Mouse (Mus musculus) brown adipose tissue, adult 24 weeks (tissue): Measurements from ENCODE around the gene Polr1e. TPM values are rescaled to one million over a fixed set of nuclear protein-coding genes. Genes with fewer than 3 reads are reported as not detected.

Experiments
- H3K27ac ChIP-seq: fragments of 200-500 bp; replicated peaks from 2 replicates; pipeline ENCODE4 v1.5.1; 2012; ENCODE audit warnings: low read depth, mild to moderate bottlenecking, low read length
- H3K4me1 ChIP-seq: fragments of 200-500 bp; 2 replicates; pipeline ENCODE4 v1.6.1; 2012; ENCODE audit warnings: low read length, mixed read lengths; ENCODE audit not compliant: control insufficient read depth, insufficient read depth, insufficient read length
- H3K4me3 ChIP-seq: fragments of 200-500 bp; 2 replicates; pipeline ENCODE4 v1.5.1; 2012; ENCODE audit warnings: low read depth, mild to moderate bottlenecking, low read length, moderate library complexity; ENCODE audit not compliant: insufficient read depth
- polyA plus RNA-seq: library from polyadenylated mRNA; stranded (reverse); fragments of >200 nt; gene quantifications from 2 replicates; pipeline ENCODE4 v1.2.4, GENCODE M21; 2012; ENCODE audit not compliant: missing spikeins, insufficient read depth, insufficient read length

The Polr1e gene
- 8.6 and 10.1 TPM in 2 replicates for polyA plus RNA-seq

DNA sequence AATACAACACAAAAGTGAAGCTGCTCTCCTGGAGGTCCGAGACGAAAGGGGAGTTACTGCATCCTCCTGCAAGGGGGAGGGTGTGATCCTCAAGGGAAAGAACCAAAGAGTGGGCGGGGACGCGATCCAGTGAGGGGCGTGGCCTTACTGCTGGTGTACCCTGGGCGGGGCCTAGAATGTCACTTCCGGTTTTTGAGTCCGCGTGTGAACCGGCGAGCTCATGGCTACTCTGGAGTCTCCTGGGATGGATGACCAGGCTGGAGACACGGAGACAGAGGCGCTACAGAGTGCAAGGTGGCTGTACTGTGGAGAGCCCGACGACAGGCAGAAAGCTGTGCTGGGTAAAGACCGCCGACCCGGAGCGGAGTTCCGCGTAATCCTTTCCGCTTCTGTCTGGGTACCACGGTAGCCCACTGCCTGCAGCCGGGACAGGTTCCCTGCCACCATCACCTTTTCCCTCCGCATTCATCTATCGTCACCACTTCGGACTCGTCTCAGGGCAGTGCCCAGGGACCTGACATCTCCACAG, at the start of gene Polr1e:
TSS of gene Polr1e (plus strand) at position 132 of the 529 bp plus-strand sequence.
- Histone ChIP-seq H3K27ac (no peak within 1 kb of the TSS; the same call in 1 of the 2 replicates), H3K4me1 (peaks cover 2% of the 10 kb centered on the region; the same call in 1 of the 2 replicates)

DNA sequence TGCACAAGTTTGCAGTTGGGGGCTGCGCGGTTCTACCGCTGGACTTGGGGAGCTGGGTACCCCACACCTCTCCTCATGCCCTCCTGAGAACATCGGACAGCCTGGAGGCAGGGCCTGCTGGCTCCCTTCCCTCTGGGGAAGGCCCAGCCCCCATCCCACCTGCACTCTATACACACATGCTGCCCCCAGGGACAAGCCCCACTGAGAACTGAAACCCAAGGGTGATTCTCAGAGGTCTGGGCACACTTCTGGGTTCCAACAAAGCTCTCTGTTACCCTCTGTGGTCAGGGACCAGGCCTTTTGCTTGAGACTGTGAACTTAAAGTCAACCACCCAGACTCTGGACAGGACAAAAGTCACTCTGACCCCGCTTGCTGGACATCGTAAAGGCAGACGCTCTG, 48.3 kb upstream of the Polr1e start:
- Histone ChIP-seq H3K4me3 (no peak overlapping the region), H3K27ac (no peak overlapping the region), H3K4me1 (no peaks in the 10 kb centered on the region)

More for the DNA sequence above, at the start of gene Polr1e:
- peak within 1 kb of the TSS; percentile 91 for H3K4me3 ChIP-seq

DNA sequence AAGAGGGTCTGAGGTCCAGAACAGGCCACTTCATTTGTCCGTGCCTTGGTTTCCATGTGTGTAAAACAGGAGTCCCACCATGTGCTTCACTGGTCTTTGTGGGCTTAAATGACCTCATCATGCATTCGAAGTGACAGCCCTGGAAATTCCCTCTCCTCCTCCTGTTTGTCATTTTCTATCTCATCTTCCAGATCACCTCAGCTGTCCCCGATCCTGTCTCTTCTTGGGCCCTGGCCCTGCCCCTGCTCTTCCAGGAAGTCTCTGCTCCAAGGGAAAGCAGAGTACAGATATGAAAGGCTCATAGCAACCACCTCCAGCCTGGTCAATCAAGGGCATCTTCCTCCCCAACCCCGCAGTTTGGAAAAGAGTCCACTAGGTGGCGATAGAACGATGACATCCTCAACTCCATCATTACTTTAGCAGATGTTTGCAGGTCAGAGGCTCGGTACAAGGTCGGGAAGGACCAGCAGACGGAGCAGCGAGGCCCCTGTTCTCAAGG, 47.7 kb upstream of the Polr1e start:
- no peak overlapping the region for H3K4me3 ChIP-seq
- H3K4me1 ChIP-seq = no peaks in the 10 kb centered on the region
- H3K27ac ChIP-seq = no peak overlapping the region

DNA sequence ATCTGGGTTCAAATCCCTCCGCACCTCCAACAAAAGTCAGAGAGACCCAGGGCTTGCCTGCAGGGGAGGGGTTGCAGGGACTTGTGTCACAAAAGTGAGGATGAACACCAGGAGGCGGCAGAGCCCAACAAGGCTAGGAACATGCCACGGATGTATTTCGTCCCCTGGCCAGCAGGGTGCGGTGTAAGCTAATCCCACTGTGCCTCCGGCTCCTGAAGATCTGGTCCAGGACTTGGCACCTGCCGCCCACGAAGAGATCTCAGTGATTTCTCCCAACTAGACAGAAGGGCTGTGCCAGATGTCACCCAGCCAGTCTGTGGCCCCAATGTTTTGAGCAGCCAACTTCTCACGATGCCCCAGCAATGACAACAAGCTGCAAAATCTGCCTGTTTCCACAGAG, 44.9 kb upstream of the Polr1e start:
- no peak overlapping the region for H3K27ac ChIP-seq
- H3K4me1 ChIP-seq = no peaks in the 10 kb centered on the region
- H3K4me3 ChIP-seq = no peak overlapping the region; the same call in 1 of the 2 replicates

DNA sequence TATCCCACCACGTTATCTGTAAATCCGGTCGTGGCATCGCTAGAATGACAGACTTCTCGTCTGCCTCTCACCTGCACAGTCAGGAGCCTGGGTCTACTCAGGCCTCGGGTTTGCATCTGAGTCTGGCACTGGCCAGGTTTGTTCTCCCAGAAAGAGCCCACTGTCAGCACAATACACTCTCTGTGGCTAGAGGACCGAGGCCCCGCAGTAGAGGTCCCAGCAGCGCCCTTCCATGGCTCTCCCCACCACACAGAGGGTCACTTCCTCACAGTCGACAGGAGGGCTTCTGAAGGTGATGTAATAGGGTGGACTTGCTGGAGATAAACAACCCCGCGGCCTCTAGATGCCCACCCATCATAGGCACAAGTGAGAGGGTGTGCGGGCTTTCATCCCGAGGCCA, 44.5 kb upstream of the Polr1e start:
- Histone ChIP-seq H3K4me3 (no peak overlapping the region; the same call in 1 of the 2 replicates), H3K27ac (no peak overlapping the region), H3K4me1 (no peaks in the 10 kb centered on the region)

DNA sequence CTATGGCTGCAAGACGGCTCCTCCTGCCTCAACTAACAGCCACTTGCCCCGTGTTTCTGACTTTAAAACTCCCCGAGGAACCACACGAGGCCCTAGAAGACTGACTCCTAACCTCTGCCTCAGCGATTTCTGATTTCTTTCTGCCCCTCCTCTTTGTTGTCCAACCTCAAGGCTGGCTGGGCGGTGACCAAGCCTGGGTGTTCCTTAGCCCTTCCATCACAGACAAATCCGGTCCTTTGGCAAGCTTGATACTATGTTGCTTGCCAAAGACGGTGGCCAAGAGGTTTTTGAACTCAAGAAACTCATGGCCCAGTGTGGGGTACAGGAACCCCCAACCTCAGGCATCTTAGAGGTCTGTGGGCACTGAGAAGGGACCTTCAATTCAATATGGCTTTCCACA, 44.1 kb upstream of the Polr1e start:
- Histone ChIP-seq H3K4me3 (no peak overlapping the region), H3K4me1 (no peaks in the 10 kb centered on the region), H3K27ac (no peak overlapping the region)

DNA sequence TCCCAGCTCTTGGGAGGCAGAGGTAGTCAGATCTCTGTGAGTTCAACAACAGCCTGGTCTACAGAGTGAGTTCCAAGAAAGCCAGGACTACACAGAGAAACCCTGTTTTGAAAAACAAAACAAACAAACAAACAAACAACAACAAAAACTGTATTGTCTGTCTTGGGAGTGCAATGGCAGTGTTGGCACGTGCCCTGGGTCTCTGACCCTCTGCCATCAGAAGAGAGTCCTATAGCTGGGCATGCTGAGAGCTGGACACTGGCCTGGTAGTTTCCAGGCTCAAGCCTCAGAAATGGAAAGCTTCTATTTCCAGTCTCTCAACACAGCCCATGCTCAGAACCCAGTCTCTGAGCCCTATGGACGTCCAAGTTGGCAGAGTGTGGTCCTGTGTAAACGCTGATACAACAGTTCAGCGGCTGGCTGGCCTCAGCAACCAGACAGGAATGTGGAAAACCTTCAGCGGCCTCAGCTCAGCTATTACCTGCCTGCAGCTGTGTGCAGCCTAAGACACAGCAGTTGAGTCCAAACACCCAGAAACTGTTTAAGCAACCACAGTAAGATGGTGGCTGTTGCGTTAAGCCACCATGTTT, 42.3 kb upstream of the Polr1e start:
- H3K27ac ChIP-seq = no peak overlapping the region
- H3K4me1 ChIP-seq = peaks cover 6% of the 10 kb centered on the region; the same call in 1 of the 2 replicates
- H3K4me3 ChIP-seq = no peak overlapping the region

DNA sequence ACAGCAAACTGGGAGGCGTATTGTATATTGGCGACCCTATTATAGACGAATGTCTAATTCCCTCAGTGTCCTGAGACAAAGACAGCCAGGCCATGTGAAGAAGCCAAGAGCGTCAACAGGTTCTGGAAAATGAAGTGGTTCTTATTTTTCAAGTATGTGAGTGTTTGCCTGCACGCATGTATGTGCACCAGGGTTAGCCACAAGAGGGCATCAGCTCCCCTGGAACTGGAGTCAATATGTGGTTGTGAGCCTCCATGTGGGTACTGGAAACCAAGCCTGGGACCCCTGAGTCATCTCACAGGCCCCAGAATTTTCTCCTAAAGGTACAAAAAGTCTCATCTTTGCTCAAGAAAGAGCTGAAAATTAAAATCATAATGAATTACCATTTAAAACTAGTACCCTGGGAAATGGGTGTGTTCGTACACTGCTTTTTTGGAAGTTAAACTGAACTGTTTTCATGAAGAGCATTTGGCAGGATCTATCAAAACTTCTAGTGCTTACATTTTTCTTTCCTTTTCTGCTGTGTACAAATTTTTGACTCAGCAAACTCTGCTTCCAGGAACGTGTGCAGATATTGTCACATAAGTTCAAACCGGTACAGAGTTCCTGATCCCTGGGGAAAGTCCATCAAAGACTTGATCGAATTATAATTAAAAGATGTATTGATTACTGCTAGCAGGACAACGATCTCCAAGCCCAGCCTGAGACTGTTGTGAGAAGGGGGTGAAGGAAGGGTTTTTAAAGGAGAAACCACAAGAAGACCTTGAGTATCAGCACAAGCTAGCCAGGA, 41.3 kb upstream of the Polr1e start:
- no peak overlapping the region for H3K27ac ChIP-seq
- peaks cover 6% of the 10 kb centered on the region; the same call in 1 of the 2 replicates for H3K4me1 ChIP-seq
- no peak overlapping the region for H3K4me3 ChIP-seq

DNA sequence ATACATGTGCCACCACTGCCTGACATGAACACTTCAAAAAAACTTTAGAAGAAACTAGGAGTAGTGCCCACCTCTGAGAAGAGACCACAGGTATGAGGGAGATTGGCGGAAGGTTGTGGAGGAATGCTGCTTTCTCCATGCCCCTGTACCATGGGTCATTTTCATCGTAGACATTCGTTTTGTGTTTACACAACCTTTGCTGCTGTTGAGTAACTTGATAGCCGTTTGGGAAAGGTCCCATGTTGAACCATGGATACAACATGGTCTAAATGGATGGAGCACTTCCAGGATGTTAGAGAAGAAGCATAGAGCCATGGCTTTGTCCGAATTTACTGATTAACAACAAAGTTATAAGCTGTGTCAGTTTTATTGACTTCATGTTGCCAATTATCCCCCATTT, 40.2 kb upstream of the Polr1e start:
- H3K4me1 ChIP-seq = peaks cover 10% of the 10 kb centered on the region
- H3K4me3 ChIP-seq = no peak overlapping the region
- H3K27ac ChIP-seq = no peak overlapping the region

DNA sequence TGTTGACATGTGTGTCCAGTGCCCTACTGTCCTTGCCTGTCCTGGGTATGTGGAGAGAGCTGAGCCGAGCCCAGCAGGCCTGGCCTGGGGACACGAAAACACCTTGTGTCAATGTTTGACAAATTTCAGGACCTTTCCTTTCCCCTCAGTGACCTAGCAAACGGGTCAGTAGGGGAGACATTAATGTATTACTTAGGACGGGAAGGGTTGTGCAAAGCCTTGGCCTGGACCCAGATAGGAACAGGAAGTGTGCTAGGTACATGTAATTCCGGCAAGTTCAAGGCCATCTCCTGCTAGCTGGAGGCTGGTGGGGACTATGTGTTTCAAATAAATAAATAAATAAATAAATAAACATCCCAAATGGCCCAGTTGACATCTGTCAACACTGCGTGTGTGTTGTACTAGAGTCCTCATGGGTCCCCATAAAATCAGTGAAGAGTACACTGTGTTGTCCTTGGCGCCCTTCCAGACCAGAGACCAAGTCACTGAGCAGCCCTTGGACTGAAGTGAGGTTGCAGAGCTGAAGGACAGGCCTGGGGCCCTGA, 38.5 kb upstream of the Polr1e start:
- no peak overlapping the region for H3K27ac ChIP-seq

DNA sequence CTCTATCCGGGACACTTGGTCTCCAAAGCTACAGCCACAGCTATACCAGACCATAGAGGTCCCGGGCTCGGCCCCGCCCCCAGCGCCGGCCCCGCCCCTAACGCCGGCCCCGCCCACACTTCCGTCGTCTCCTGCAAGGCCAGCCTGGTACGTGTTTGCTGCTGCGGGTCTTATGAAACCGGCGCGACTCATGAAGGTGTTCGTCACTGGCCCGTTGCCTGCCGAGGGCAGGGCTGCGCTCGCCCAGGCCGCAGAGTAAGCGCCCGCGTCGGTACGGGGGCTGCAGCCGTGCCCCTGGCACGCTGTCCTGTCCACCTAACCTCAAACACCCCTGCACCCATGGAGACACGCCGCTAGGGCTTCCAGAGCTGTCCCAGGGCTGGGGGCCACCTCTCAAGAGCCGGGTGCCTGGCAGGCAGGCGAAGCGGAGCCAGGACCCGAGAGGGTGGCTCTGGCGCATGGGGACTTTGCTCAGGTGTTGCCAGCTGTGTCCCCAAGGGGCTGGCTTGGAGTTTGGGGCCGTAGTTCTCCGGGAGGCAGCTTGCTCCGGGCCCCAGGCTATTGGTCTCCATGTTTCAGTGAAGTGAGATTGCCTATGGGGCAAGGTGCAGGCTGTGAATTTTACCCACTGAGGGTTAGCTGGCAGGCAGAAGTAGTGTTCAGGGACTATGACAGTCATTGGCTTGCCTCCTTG, 37.0 kb upstream of the Polr1e start, which contains the start of gene Grhpr:
TSS of gene Grhpr (plus strand) at position 116 of the 694 bp plus-strand sequence.
- Histone ChIP-seq H3K27ac (peak within 1 kb of the TSS; percentile 59), H3K4me3 (peak within 1 kb of the TSS; percentile 74), H3K4me1 (peaks cover 10% of the 10 kb centered on the region)

More for the DNA sequence above, 38.5 kb upstream of the Polr1e start:
- Histone ChIP-seq H3K4me3 (no peak overlapping the region), H3K4me1 (peaks cover 10% of the 10 kb centered on the region)

DNA sequence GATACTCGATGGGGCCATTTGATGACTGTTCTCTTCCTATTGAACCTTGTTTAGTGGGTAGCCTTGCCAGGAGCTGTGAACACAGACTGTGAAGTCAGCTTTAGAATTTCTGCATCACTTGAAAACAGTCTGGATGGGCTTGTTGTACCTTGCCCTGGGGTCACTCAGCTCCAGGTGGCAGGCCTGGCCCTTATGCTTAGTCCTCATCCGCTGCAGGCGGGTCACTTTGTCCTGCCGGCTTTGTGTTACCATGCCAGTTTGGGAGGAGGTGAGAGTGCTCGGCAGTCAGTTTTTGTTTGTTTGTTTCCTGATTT, 36.5 kb upstream of the Polr1e start:
- peak overlapping the region; percentile 74 for H3K4me3 ChIP-seq
- H3K27ac ChIP-seq = 0 out of 2 replicates have a peak overlapping the region, but pooled peaks have one; percentile 59
- H3K4me1 ChIP-seq = peaks cover 10% of the 10 kb centered on the region

DNA sequence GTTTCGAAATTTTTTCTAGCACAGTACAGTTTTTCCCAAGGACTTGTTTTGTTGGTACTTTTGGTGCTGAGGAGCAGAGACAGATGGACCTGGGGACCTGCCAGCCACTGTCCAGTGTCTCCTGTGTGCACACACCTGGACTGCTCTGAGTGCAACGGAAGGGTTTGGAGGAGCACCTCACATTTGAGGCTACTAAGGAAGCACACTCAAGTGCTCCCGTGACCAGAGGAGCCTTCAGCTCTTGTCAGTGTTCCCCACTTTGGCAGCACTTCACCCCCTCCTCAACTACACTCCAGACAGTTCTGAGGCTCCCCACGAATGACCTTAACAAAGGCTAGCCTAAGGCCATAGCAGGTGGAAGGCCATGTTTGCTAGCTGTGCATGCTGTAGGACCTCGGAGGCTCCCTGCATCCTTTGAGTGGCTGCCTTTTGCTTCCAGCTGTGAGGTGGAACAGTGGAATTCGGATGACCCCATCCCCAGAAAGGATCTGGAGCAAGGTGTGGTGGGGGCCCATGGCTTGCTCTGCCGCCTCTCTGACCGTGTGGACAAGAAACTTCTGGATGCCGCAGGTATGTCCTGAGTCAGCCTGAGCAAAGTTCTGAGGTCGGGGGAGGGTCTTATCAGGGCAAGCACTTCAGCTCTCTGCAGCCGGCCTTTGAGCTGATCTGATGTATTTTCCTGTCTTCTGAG, 35.8 kb upstream of the Polr1e start:
- H3K27ac ChIP-seq = no peak overlapping the region
- peak overlapping the region; percentile 74 for H3K4me3 ChIP-seq
- H3K4me1 ChIP-seq = peaks cover 10% of the 10 kb centered on the region

DNA sequence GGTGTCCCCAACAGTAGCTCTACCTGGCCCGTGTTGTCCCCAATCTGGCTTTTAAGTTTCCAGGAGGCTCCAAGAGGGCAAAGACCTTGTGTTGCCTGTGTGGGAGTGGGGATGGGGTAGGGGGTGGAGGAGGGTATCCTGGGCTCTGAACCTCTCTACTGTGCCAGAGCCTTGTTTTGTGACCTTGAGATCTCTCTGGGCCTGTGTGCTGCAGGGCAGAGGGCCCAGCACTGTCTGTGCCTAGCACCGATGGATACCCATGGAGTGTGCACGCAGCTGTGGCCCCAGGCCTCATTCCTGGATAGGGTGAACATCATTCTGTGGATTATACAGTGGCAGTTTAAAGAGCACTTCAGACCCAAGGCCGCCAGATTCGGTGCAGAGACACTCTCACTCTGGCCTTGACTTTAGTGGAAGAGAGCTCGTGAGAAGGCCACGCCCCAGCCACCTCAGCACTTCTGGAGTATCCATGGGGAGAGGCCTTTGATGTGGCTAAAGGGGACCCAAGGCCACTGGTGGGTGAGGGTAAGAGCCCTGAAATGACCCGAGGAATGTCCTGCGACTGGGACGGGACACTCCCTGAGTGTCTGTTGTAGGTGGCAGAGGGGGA, 35.1 kb upstream of the Polr1e start:
- Histone ChIP-seq H3K27ac (no peak overlapping the region), H3K4me3 (no peak overlapping the region), H3K4me1 (peaks cover 10% of the 10 kb centered on the region)
